Mouse (Mus musculus) forebrain, embryonic 12.5 days (tissue): ENCODE data around the gene Cyp4v3. TPM values are rescaled to one million over a fixed set of nuclear protein-coding genes. Genes with fewer than 3 reads are reported as not detected.

Source experiments
- ATAC-seq: fragments of 200-750 bp; cut with Nextera tagmentation; 2 replicates; pipeline ENCODE4 v1.8.0; 2017; ENCODE audit warnings: moderate TSS enrichment; ENCODE audit not compliant: low FRiP score
- H3K27ac ChIP-seq: fragments of 300-500 bp; sonication (generic); 2 replicates; pipeline ENCODE4 v1.5.1; 2016; ENCODE audit warnings: mild to moderate bottlenecking
- H3K27me3 ChIP-seq: fragments of 300-500 bp; sonication (generic); 2 replicates; pipeline ENCODE4 v1.6.1; 2016; ENCODE audit warnings: mild to moderate bottlenecking
- H3K36me3 ChIP-seq: fragments of 300-500 bp; sonication (generic); replicated peaks from 2 replicates; pipeline ENCODE4 v1.6.1; 2016; ENCODE audit warnings: mild to moderate bottlenecking
- H3K4me1 ChIP-seq: fragments of 300-500 bp; sonication (generic); 2 replicates; pipeline ENCODE4 v1.6.1; 2016
- H3K4me2 ChIP-seq: fragments of 300-500 bp; sonication (generic); 2 replicates; pipeline ENCODE4 v1.6.1; 2016; ENCODE audit warnings: mild to moderate bottlenecking, moderate library complexity
- H3K4me3 ChIP-seq: fragments of 300-500 bp; sonication (generic); replicated peaks from 2 replicates; pipeline ENCODE4 v1.5.1; 2016; ENCODE audit warnings: mild to moderate bottlenecking
- H3K9ac ChIP-seq: fragments of 300-500 bp; sonication (generic); 2 replicates; pipeline ENCODE4 v1.6.1; 2016; ENCODE audit warnings: mild to moderate bottlenecking
- H3K9me3 ChIP-seq: fragments of 300-500 bp; sonication (generic); 2 replicates; pipeline ENCODE4 v1.6.1; 2016
- WGBS: fragments of 180-500 bp; shearing (Covaris S2); methylation state at CpG from one replicate; pipeline ENCODE4 v1.1.7; 2016; 5-methylcytosine and 5-hydroxymethylcytosine counted together
- polyA plus RNA-seq: library from polyadenylated mRNA; unstranded; fragments of >200 nt; fragmentation: Nextera tagmentation; extraction: Ambion mirVana; gene quantifications from 2 replicates; pipeline ENCODE4 v1.2.1, GENCODE M21; 2016

The Cyp4v3 gene
- polyA plus RNA-seq, 1 experiment from 2014 or later = 1.00 TPM

GRCm38 (mm10) chr8:45305479-45305878 is 27.5 kb downstream of the Cyp4v3 start:
- no peak for ATAC-seq
- H3K4me3 ChIP-seq = no peak overlapping the region
- 84% methylated on average over 1 of the region's 1 CpGs for WGBS
- no peak overlapping the region for H3K9ac ChIP-seq
- H3K36me3 ChIP-seq = no peaks in the 10 kb centered on the region
- H3K27ac ChIP-seq = no peak overlapping the region
- no peaks in the 10 kb centered on the region for H3K9me3 ChIP-seq
- H3K4me2 ChIP-seq = no peak overlapping the region
- H3K27me3 ChIP-seq = no peaks in the 10 kb centered on the region
- H3K4me1 ChIP-seq = no peaks in the 10 kb centered on the region

DNA sequence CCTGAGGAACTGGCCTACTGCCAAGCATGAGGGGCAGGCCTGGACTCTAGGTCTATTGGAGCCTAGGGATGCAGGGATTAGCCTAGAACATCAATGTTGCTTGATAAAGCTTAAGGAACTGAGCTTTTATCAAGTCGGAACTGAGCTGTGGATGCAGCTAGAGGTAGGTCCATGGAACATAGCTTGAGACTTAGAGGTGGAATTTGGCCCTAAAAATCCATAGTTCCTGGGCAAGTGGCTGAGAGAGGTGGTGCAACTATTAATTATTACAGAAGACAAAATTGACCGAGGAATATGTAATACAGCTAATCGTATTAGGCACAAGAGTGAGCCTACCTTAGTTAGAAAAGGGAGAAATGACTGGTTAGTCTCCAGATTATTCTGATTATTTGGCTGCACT is 28.7 kb downstream of the Cyp4v3 start:
- Histone ChIP-seq H3K27ac (no peak overlapping the region), H3K4me1 (no peaks in the 10 kb centered on the region), H3K36me3 (no peaks in the 10 kb centered on the region), H3K27me3 (no peaks in the 10 kb centered on the region), H3K9ac (no peak overlapping the region), H3K4me3 (no peak overlapping the region), H3K4me2 (no peak overlapping the region), H3K9me3 (no peaks in the 10 kb centered on the region)
- ATAC-seq = no peak
- 90% methylated on average over 3 of the region's 3 CpGs for WGBS

GRCm38 (mm10) chr8:45302390-45302789 is 30.6 kb downstream of the Cyp4v3 start:
- WGBS = 71% methylated on average over 8 of the region's 8 CpGs
- H3K4me3 ChIP-seq = no peak overlapping the region
- no peak for ATAC-seq

GRCm38 (mm10) chr8:45295276-45295675 is 37.7 kb downstream of the Cyp4v3 start:
- H3K4me1 ChIP-seq = no peaks in the 10 kb centered on the region
- H3K36me3 ChIP-seq = no peaks in the 10 kb centered on the region
- WGBS = 86% methylated on average over 6 of the region's 6 CpGs
- no peak for ATAC-seq
- H3K9me3 ChIP-seq = no peaks in the 10 kb centered on the region
- H3K4me2 ChIP-seq = no peak overlapping the region
- no peak overlapping the region for H3K9ac ChIP-seq
- H3K27me3 ChIP-seq = no peaks in the 10 kb centered on the region
- no peak overlapping the region for H3K4me3 ChIP-seq
- H3K27ac ChIP-seq = no peak overlapping the region

More at GRCm38 (mm10) chr8:45302390-45302789, 30.6 kb downstream of the Cyp4v3 start:
- Histone ChIP-seq H3K4me2 (no peak overlapping the region), H3K4me1 (no peaks in the 10 kb centered on the region), H3K9ac (no peak overlapping the region), H3K9me3 (no peaks in the 10 kb centered on the region), H3K27ac (no peak overlapping the region), H3K27me3 (no peaks in the 10 kb centered on the region), H3K36me3 (no peaks in the 10 kb centered on the region)

DNA sequence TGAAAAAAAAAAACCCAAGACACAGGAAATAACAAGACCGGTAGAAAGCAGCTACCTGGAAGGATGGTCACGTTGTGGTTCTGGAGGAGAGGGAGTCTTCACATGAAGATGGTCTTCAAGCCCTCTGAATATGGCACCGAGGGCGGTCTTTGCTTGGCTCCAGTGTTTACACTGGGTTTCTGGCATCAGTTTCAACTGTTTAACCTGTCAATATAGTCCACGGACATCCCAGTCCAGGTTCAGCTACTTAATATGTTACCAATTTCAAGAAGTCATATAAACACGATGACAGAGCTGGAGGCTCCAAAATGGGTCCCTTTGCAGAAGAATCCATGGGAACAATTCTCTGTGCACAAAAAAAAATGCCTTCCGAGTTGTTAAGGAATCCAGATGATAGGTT is 38.3 kb downstream of the Cyp4v3 start, which contains the start of gene Klkb1:
Gene Klkb1, minus strand, starts transcription at position 173 of the 400 bp plus-strand sequence.
- no peaks in the 10 kb centered on the region for H3K27me3 ChIP-seq
- no peak within 1 kb of the TSS for H3K27ac ChIP-seq
- ATAC-seq = no peak
- H3K9ac ChIP-seq = no peak within 1 kb of the TSS
- H3K4me1 ChIP-seq = no peaks in the 10 kb centered on the region
- no peaks in the 10 kb centered on the region for H3K9me3 ChIP-seq
- no peak within 1 kb of the TSS for H3K4me2 ChIP-seq
- no peaks in the 10 kb centered on the region for H3K36me3 ChIP-seq
- 91% methylated on average over 7 of the region's 7 CpGs for WGBS
- H3K4me3 ChIP-seq = no peak within 1 kb of the TSS

- Histone ChIP-seq H3K4me3 (no peak overlapping the region), H3K27me3 (no peaks in the 10 kb centered on the region), H3K9me3 (no peaks in the 10 kb centered on the region), H3K4me2 (no peak overlapping the region), H3K9ac (no peak overlapping the region), H3K36me3 (no peaks in the 10 kb centered on the region), H3K4me1 (no peaks in the 10 kb centered on the region), H3K27ac (no peak overlapping the region)
- ATAC-seq = no peak
- WGBS = 81% methylated on average over 2 of the region's 2 CpGs
Measured at GRCm38 (mm10) chr8:45291790-45292189, 41.2 kb downstream of the Cyp4v3 start.

DNA sequence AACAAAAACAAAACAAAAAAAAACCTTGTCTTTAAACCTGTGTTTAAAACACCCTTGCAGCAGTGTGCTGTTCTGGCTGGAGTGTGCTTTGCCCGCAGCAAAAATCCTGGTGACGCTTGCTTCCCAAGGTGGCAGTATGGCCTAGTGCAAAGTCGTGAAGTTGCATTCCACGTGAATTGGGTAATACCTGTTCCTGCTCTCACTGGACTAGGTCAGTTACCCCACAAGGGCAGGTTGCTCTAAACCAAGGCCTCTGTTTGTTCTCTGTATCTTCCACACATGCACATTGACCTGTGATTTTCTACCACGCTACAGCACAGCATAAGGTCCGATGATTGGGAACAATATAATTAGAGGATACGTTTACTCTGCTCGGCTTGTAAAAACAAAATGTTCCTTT is 51.4 kb downstream of the Cyp4v3 start:
- no peak overlapping the region for H3K27ac ChIP-seq
- no peak overlapping the region for H3K9ac ChIP-seq
- H3K4me1 ChIP-seq = no peaks in the 10 kb centered on the region
- ATAC-seq = no peak
- 77% methylated on average over 8 of the region's 8 CpGs for WGBS
- no peaks in the 10 kb centered on the region for H3K36me3 ChIP-seq
- no peak overlapping the region for H3K4me2 ChIP-seq
- H3K27me3 ChIP-seq = no peaks in the 10 kb centered on the region
- H3K4me3 ChIP-seq = no peak overlapping the region
- H3K9me3 ChIP-seq = no peaks in the 10 kb centered on the region

- Histone ChIP-seq H3K9ac (no peak overlapping the region), H3K9me3 (no peaks in the 10 kb centered on the region), H3K27ac (no peak overlapping the region), H3K4me2 (no peak overlapping the region), H3K4me3 (no peak overlapping the region), H3K27me3 (no peaks in the 10 kb centered on the region), H3K4me1 (no peaks in the 10 kb centered on the region), H3K36me3 (no peaks in the 10 kb centered on the region)
- no peak for ATAC-seq
- WGBS = 83% methylated on average over 3 of the region's 3 CpGs
Measured at GRCm38 (mm10) chr8:45277453-45277852, 55.6 kb downstream of the Cyp4v3 start.

DNA sequence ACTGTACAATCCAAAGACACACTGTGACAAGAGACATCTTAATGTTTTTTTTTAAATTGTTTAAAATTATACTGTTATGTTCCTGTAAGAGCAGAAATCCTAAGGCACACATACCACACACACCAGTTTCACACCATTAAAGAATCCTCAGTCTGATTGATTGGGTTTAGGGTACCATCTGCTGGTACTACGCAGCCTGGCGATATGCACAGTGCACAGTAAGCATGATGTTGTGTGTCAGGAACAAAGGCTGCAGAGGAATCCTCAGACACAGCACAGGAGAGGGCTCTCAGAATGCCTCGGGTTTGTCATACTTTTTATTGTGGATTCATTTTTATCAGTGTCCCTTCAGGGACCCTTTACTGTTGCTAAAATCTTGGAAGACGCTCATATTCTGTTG is 58.7 kb downstream of the Cyp4v3 start:
- no peak overlapping the region for H3K4me2 ChIP-seq
- no peaks in the 10 kb centered on the region for H3K27me3 ChIP-seq
- no peak overlapping the region for H3K9ac ChIP-seq
- no peak overlapping the region for H3K27ac ChIP-seq
- H3K4me1 ChIP-seq = no peaks in the 10 kb centered on the region
- no peak for ATAC-seq
- H3K9me3 ChIP-seq = no peaks in the 10 kb centered on the region
- no peak overlapping the region for H3K4me3 ChIP-seq
- WGBS = 84% methylated on average over 4 of the region's 4 CpGs
- no peaks in the 10 kb centered on the region for H3K36me3 ChIP-seq

GRCm38 (mm10) chr8:45269056-45269455 is 64.0 kb downstream of the Cyp4v3 start:
- ATAC-seq = no peak

DNA sequence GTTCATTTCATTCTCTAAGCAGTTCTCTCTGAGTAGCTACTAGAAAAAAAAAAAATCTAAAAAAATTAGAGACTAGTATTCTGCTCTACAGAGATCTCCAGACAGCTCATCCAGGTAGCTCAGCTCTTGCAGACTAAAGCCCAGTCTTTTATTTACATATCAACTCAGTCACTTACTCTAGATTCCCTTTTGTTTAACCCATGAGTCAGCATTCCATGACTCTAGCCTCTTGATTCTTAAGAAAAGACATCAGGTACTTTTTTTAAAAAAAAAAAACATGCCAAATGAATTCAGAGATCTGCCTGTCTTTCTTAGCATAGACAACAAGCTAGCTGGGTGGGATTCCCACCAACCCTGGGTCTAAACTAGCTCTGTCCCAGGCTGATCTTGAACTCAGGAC is 64.5 kb downstream of the Cyp4v3 start:
- no peaks in the 10 kb centered on the region for H3K36me3 ChIP-seq
- no peak overlapping the region for H3K9ac ChIP-seq
- no peak overlapping the region for H3K4me3 ChIP-seq
- H3K9me3 ChIP-seq = no peaks in the 10 kb centered on the region
- no peaks in the 10 kb centered on the region for H3K27me3 ChIP-seq
- H3K4me2 ChIP-seq = no peak overlapping the region
- no peak for ATAC-seq
- no peaks in the 10 kb centered on the region for H3K4me1 ChIP-seq
- H3K27ac ChIP-seq = no peak overlapping the region

More at GRCm38 (mm10) chr8:45269056-45269455, 64.0 kb downstream of the Cyp4v3 start:
- no peaks in the 10 kb centered on the region for H3K9me3 ChIP-seq
- H3K4me1 ChIP-seq = no peaks in the 10 kb centered on the region
- no peaks in the 10 kb centered on the region for H3K27me3 ChIP-seq
- H3K4me2 ChIP-seq = no peak overlapping the region
- no peak overlapping the region for H3K4me3 ChIP-seq
- H3K9ac ChIP-seq = no peak overlapping the region
- H3K27ac ChIP-seq = no peak overlapping the region
- no peaks in the 10 kb centered on the region for H3K36me3 ChIP-seq

DNA sequence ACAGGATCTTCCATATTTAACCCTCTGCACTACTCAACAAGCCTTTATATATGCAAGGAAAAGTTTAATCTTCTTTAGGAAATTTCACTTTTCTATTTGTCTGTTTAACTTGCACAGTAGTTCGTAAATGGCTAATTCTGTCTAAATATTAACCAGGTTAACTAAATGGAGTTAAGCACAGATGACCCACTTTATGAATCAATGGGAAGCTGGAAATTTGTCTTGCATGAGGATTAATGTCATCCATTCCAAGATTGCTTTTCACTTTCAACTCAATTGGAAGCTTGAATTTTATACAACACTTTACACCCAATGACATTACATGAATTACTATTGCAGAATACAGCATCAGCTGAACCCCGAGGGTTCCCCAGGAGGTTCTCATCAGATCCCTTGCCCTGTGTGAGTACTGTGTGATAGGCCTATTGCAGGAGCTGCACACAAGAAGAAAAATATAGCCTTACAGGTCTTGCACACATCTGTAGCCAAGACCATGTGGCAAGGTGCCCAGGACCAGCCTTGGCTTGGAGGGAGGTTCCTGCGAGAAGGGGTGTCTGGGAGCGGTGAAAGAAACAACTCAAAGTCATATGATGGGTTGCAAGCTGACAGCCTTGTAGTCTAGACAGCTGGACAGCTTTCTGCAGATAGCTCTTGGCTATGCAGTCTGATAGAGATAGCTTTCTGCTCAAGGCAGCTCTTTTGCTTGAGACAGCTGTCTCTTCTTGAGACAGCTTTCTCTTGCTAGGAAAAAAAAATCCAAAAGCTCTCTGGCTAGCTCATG is 65.2 kb downstream of the Cyp4v3 start:
- H3K27ac ChIP-seq = no peak overlapping the region
- no peak overlapping the region for H3K4me3 ChIP-seq
- ATAC-seq = no peak
- 94% methylated on average over 4 of the region's 4 CpGs for WGBS
- no peaks in the 10 kb centered on the region for H3K9me3 ChIP-seq
- no peak overlapping the region for H3K4me2 ChIP-seq
- H3K27me3 ChIP-seq = no peaks in the 10 kb centered on the region
- no peak overlapping the region for H3K9ac ChIP-seq
- no peaks in the 10 kb centered on the region for H3K36me3 ChIP-seq
- H3K4me1 ChIP-seq = no peaks in the 10 kb centered on the region

DNA sequence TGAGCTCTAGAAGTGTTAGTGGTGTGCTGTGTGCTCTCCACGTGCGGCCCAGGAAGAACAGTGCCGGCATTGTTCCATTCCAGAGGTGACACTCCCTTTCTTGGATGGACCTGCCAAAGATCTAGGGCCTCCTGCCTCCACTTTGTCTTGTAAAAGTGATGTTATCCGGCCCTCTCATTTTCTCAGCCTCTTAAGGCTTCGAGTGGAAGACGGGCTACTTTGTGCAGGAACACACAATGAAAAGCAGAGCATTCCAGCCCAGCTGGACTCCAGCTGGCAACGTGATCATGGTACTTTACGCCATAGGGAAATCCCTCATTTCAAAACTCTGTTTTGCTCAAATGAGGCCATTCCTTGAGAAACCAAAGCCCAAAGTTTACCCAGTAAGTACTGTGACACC is 66.0 kb downstream of the Cyp4v3 start:
- WGBS = 52% methylated on average over 8 of the region's 8 CpGs
- Histone ChIP-seq H3K9ac (no peak overlapping the region), H3K27me3 (no peaks in the 10 kb centered on the region), H3K4me3 (no peak overlapping the region), H3K4me2 (no peak overlapping the region), H3K36me3 (no peaks in the 10 kb centered on the region), H3K27ac (no peak overlapping the region), H3K9me3 (no peaks in the 10 kb centered on the region), H3K4me1 (no peaks in the 10 kb centered on the region)
- ATAC-seq = no peak
